9 mouse cellular contexts compared by ENCODE assay signal in genomic region chr5:149538531-149538930, GRCm38 (mm10). TPM values are rescaled to one million over a fixed set of nuclear protein-coding genes. Genes with fewer than 3 reads are reported as not detected.
A peak's percentile ranks its signal among the peaks of the same experiment; 100 is the strongest.
DNase-seq lines count a peak whose midpoint lies in the region; ATAC-seq and TF ChIP-seq lines count a peak whose summit lies in the region.
"Had no signal": no experiment of that assay in that cellular context is flagged by ENCODE, and none has a peak within 500 bp of the region (broad histone marks: within the 10 kb centered on the region; RNA-seq: fewer than 3 reads in every experiment).

No protein-coding gene starts in this region.

- 62% methylated on average over 8 of the region's 8 CpGs for WGBS in forebrain, embryonic 15.5 days
- 46% methylated on average over 8 of the region's 8 CpGs for WGBS in intestine, embryonic 15.5 days
- WGBS in neural tube, embryonic 12.5 days: 79% methylated on average over 8 of the region's 8 CpGs

- ATAC-seq in forebrain, embryonic 15.5 days (replicated peaks): no peak
- no peak for ATAC-seq in intestine, embryonic 15.5 days
- no peak; the same call in 1 of the 2 replicates for ATAC-seq in neural tube, embryonic 12.5 days (ENCODE audit: low FRiP score, low read depth)

- peak overlapping the region; percentile 95 for H3K27ac ChIP-seq in left cerebral cortex, adult 2 months
- peak overlapping the region; percentile 38; the same call in 1 of the 2 replicates for H3K27ac ChIP-seq in forebrain, embryonic 15.5 days (replicated peaks)
- H3K27ac ChIP-seq in intestine, embryonic 15.5 days: no peak overlapping the region
- H3K27ac ChIP-seq in neural tube, embryonic 12.5 days: 0 out of 2 replicates have a peak overlapping the region, but pooled peaks have one; percentile 27
- H3K27ac ChIP-seq: macrophage had no signal

- H3K4me3 ChIP-seq in left cerebral cortex, adult 2 months: peak overlapping the region; percentile 54
- H3K4me3 ChIP-seq in forebrain, embryonic 15.5 days: peak overlapping the region; percentile 10; the same call in 1 of the 2 replicates
- no peak overlapping the region for H3K4me3 ChIP-seq in intestine, embryonic 15.5 days (replicated peaks)
- no peak overlapping the region for H3K4me3 ChIP-seq in neural tube, embryonic 12.5 days

- no peak for DNase-seq in left cerebral cortex, adult 2 months (ENCODE audit: extremely low spot score in 1 of 2, low spot score in 2 of 2)
- no peak for DNase-seq in left cerebral cortex, postnatal 14 days (ENCODE audit: low spot score in 2 of 2)
- DNase-seq in cerebellum, adult 18-20 months: no peak
- DNase-seq in gastrocnemius, postnatal 36 days: no peak

- no peaks in the 10 kb centered on the region for H3K36me3 ChIP-seq in forebrain, embryonic 15.5 days
- H3K36me3 ChIP-seq in intestine, embryonic 15.5 days: no peaks in the 10 kb centered on the region
- H3K36me3 ChIP-seq in neural tube, embryonic 12.5 days: no peaks in the 10 kb centered on the region

- peak overlapping the region; percentile 26 for H3K9ac ChIP-seq in forebrain, embryonic 15.5 days (replicated peaks)
- H3K9ac ChIP-seq in intestine, embryonic 15.5 days: no peak overlapping the region
- H3K9ac ChIP-seq in neural tube, embryonic 12.5 days: no peak overlapping the region

- no peak for TF ChIP-seq CTCF in left cerebral cortex, adult 2 months (IDR thresholded peaks at IDR 0.05)

- H3K9me3 ChIP-seq in forebrain, embryonic 15.5 days: no peaks in the 10 kb centered on the region
- H3K9me3 ChIP-seq in intestine, embryonic 15.5 days: no peaks in the 10 kb centered on the region
- H3K9me3 ChIP-seq in neural tube, embryonic 12.5 days: no peaks in the 10 kb centered on the region

- intact Hi-C loops in left cerebral cortex, adult 2 months (cut with DNase I): loop anchor here (5.0 kb wide), 2 partner anchors 74 to 571 kb away; no protein-coding TSS in a partner anchor
- intact Hi-C loops in left cerebral cortex, postnatal 14 days (cut with DNase I): loop anchor here (5.0 kb wide), 2 partner anchors 74 to 99 kb away; partner anchors contain the start of gene Hsph1
- intact Hi-C loops in gastrocnemius, postnatal 36 days (cut with DNase I): no loop called here

- no peaks in the 10 kb centered on the region for H3K27me3 ChIP-seq in forebrain, embryonic 15.5 days
- H3K27me3 ChIP-seq in intestine, embryonic 15.5 days (replicated peaks): no peaks in the 10 kb centered on the region
- H3K27me3 ChIP-seq in neural tube, embryonic 12.5 days (replicated peaks): no peaks in the 10 kb centered on the region

- peak overlapping the region; percentile 35 for H3K4me2 ChIP-seq in forebrain, embryonic 15.5 days (replicated peaks)
- peak overlapping the region; percentile 58 for H3K4me2 ChIP-seq in intestine, embryonic 15.5 days (replicated peaks)
- H3K4me2 ChIP-seq in neural tube, embryonic 12.5 days (replicated peaks): peak overlapping the region; percentile 28

- peaks cover 23% of the 10 kb centered on the region for H3K4me1 ChIP-seq in forebrain, embryonic 15.5 days
- 0 out of 2 replicates have a peak, but pooled peaks cover 6% of the 10 kb centered on the region for H3K4me1 ChIP-seq in intestine, embryonic 15.5 days (replicated peaks)
- H3K4me1 ChIP-seq in neural tube, embryonic 12.5 days: peaks cover 18% of the 10 kb centered on the region

RNA-seq across cellular contexts. Expression of gene Wdr95, which starts 10.1 kb away (rescaled TPM):
- under 1 TPM; 0.56 to 0.75 TPM for total RNA-seq in left cerebral cortex, adult 2 months (2021)
- total RNA-seq in left cerebral cortex, postnatal 14 days (2021): 1 to 10 TPM in 1 of 2 experiments, under 1 TPM in 1; 0.74 to 1.4 TPM
- 0.46 and 0.75 TPM in 2 replicates for polyA plus RNA-seq in forebrain, embryonic 15.5 days (2015; fragmentation: Nextera tagmentation; extraction: Ambion mirVana)
- polyA plus RNA-seq in intestine, embryonic 15.5 days (2015; fragmentation: Nextera tagmentation; extraction: Ambion mirVana): not detected in 2 replicates
- 0.22 and 0.71 TPM in 2 replicates for polyA plus RNA-seq in neural tube, embryonic 12.5 days (2016; fragmentation: Nextera tagmentation; extraction: Ambion mirVana)
- total RNA-seq in gastrocnemius, postnatal 36 days (2021): under 1 TPM in 1 of 2 experiments, not detected in 1; 0.30 TPM
- polyA plus RNA-seq: macrophage; small intestine, adult 2 months had no signal

Comparison
In these comparisons a context has a peak if more than half of its experiments do, and no peak if none do; other contexts are left out.
1. H3K4me3 ChIP-seq: peak in left cerebral cortex, adult 2 months (single experiment) and forebrain, embryonic 15.5 days (single experiment); none in intestine, embryonic 15.5 days (single experiment) and neural tube, embryonic 12.5 days (single experiment).
2. Peak in every context shown above with its lines, with median percentiles within 50 percentile points of each other: H3K4me2 ChIP-seq.